Mouse (Mus musculus) liver, adult (tissue): Measurements from ENCODE around the gene Eva1c.
A peak's percentile ranks its signal among the peaks of the same experiment; 100 is the strongest.

Source experiments
- GATA4 ChIP-seq: IDR thresholded peaks from 2 replicates; pipeline ENCODE4 v1.6.1; 2014; ENCODE audit warnings: mild to moderate bottlenecking, low read length; ENCODE audit not compliant: insufficient replicate concordance

Eva1c gene

DNA sequence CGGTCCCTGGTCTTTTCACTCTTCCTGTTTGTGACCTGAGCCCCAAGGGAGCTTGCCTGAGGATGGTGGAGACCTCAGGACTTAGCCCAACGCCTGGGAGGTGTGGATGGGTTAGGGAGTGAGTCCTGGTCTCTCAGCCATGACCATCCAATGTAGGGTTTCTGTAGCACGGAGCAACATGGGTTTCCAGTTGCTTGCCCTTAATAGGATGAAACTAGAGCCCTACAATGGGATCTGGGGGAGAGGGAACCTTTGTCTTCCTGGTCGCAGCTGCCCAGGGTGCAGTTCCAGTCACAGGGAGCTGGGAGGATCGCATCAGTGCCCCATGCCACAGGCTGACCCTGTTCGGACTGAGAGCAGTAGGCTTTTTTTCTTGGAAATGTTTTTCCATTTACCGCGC, 90.6 kb downstream of the Eva1c start:
- TF ChIP-seq GATA4: no peak

DNA sequence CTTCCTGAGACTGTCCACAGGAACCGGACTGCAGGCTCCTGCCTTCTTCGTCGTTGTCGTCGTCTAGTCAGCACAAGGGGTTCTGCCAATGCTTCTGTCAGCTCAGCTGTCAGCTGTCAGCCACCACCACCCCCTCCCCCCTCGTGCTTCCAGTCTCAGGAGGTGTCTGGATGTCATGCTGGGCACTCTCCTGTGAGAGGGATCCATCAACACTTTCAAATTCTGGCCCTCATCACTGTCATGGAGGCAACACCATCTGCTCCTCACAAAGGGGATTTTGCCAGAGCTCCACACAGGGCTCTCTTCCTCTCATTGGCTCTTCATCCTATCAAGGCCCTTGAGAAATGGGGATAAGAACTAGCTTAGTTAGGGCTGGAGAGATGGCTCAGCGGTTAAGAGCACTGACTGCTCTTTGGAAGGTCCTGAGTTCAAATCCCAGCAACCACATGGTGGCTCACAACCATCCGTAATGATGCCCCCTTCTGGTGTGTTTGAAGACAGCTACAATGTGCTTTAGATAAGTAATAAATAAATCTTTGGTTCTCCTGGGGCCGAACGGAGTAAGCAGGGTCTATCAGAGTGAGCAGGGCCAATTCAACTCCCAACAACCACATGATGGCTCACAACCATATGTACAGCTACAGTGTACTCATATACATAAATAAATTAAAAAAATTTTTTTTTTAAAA, 95.1 kb downstream of the Eva1c start:
- TF ChIP-seq GATA4: no peak

DNA sequence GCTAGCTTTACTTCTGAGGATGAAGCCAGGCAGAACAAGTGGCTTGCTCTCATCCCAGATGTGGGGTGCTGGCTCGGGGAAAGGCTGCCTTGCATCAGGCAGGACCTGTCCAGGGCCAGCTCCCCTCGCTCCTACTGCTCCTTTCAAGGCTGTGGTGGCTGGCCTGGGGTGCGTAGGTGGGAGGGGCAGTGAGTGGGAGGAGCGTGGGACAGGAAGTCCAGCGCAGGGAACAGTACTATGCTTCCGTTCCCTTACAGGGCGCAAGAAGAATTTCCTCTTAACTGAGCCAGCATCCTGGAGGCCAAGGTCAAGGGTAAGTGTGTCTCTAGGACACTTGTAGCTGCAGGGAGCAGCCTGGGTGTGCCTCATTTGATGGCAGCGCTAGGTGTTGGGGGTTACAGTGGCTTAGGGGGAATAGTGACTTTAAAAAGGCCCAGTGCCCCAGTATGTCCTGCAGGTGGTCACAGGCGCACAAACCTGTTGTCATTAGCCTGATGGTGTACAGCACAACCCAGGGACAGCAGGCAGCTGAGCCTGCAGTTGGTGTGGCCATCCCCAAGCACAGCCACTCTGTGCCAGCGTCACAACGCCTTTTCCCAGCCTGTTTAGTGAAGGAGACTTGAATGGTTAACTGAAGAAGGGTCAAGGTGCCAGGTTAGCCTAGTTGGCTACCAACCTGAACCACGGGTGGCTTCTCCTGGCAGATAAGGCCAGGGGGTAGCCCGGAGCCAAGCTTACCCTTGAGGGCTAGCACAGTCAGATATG, 98.3 kb downstream of the Eva1c start:
- no peak for TF ChIP-seq GATA4

DNA sequence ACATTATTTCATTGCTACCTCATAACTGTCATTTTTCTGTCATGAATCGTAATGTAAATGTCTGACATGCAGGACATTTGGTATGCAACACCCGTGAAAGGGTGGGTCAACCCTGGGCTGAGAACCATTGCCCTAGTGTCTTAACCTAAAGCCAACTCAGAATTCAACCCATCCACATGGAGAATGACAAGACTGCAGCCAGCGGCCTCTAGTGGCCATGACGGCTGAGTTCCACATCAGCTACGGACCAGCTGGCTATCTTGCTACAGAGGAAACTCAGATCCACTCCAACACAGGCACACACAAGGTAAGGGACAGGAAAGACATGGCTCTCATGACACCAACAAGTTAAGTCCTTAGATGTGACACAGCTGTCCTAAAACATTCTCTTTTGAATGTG, 98.9 kb downstream of the Eva1c start:
- no peak for TF ChIP-seq GATA4

DNA sequence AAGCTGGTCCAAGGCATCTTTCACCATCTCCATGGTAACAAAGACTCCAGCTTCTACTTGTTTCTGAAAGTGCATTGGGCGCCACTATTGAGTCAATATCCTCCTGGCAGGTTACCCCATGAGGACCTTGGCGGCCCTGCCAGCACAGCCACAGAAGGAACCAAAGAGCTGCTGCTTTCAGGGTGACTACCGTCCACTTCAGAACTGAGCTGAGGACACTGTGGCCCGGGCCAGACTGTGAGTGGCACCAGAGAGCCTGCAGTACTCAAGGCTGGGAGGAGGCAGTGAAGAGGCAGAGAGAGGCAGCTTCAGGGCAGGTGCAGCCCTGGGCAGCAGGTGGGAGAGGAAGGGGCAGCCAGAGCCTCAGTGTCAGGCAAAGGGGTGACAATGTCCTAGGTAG, 100.9 kb downstream of the Eva1c start:
- no peak for TF ChIP-seq GATA4

DNA sequence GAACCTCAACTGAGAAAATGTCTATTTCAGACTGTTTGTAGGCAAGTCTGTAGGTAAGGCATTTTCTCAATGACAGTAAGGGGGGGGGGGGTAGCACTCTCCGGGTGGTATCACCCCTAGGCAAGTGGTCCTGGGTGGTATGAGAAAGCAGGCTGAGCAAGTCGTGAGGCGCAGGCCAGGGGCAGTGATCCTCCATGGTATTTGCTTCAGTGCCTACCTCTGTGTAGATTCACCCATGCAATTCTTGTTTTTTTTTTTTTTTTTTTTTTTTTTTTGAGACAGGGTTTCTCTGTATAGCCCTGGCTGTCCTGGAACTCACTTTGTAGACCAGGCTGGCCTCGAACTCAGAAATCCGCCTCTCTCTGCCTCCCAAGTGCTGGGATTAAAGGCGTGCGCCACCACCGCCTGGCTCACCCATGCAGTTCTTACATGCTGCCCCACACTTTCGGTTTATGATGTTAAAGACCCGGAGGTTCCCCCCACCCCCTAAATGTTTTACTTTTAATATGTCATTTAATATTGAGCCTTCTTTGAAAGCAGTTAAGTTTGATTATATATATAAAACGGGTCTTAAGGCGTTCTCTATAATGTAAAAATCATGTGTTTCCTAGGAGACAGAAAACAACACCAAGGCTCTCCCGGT, 107.1 kb downstream of the Eva1c start:
- no peak for TF ChIP-seq GATA4

DNA sequence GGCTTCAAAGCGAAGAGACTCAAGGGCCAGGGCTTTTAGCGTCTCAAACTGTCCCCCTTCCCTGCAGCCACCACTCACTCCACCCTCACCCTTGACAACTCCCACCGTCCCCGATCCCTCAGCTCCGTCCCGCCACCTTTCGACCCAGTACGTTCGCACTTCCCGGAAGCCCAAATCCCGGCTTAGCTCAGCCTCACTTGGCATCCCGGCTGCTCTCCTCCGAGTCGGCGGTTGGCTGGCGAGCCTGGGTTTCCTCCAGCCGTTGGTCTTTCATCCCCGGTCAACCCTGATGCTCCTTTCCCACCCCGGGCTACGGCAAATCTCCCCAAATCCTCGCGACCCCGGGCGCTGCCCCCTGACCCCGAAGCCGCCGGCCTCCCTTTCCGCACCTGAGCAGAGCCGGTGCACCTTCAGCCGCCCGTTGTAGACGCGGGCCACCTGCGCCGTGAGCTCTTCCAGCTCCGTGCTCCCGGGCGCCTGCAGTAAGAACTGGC, 107.7 kb downstream of the Eva1c start:
- no peak for TF ChIP-seq GATA4

DNA sequence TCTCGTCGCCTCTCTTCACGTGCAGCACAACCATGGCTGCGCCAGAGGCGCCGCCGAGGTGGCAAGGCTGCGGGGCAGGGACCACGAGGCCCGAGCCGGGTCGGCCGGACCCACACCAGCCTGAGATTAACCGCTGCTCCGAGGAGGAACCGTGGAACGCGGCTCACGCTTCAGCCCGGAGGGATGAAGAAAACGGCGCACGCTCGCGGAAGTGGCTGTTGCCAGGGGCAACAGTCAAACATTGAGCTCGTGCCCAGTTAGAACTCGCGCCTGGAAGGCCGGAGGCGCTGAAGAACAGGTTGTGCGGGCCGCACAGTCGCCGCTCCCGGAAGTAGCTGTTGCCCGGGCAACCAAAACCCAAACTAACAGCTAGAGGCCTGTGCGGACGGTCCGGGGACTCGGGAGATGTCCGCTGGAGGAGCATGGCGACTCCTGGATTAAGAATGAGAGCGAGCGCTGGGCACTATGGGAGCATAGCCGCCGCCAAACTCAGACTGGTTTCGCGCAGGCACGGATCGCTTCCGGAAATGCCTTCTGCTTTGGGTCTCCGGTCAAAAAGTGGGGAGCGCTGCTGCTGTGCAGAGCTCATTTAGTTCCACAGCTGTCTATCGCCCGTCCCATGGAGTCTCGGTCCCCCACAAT, 108.3 kb downstream of the Eva1c start, which contains the start of gene Cfap298:
Cfap298 (minus strand) TSS at position 428 of the 642 bp plus-strand sequence.
- peak; percentile 65; the same call in 1 of the 2 replicates for TF ChIP-seq GATA4

DNA sequence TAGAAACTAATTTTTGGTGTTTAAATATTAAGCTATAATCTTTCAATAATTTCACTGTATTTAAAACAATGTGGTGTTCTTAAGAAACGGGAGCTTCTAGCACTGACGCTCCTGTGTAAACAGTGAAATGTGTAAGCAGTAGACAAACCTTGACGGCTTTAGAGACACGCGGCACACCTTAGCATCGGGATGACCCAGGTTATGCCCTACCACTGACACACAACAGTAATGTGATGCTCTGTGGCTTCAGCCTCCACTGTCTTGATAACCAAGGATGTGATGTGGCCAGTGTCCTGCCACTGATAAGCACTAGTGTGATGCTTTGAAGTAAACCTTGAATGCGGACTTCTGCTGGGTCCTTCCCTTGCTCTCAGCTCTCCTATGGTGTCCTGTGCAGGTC, 114.7 kb downstream of the Eva1c start:
- no peak for TF ChIP-seq GATA4

DNA sequence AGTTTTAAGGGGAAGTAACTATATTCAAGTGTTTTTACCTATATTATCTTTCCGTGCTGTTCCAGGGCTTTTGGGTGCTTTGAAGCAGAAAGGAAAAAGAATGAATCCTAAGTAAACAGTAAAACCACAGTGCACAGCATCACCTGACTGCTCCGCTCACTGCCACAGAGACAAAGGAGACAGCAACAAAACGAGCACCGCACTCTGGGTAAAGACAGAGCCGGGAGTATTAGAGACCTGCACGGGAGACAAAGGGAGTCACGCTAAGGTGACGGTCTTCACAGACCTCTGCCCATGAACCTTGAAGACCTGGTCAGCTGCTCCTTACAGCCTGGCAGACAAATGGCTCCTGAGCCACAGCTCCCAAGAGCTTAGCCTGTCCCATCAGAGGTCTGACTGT, 120.5 kb downstream of the Eva1c start:
- no peak for TF ChIP-seq GATA4

DNA sequence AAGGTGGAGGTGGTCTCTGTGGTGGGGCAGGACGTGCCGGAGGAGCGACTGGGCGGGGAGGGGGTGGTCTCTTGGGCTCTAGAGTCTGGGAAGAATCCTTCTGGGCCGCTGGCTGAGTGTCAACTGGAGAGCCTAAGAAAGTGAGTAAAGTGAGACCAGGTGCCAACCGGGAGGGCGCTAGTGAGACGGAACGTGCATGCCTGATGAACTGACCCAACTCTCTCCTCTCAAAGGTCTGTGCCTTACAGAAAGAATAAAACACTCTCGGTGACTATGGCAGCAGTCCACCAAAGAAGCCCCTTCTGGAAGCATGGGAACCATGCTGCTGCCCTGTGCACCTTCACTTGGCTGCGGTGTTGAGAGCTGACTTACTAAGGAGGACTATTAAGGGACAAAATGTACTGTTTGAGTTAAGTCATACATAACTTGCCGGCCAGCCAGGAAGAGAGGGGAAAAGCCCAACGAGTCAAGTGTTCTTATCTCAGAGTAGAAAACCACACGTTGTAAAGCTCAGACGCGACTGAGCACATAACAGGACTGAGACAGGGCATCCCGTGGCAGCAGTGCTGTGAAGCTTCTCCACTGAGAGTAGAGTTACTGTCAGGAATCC, 123.9 kb downstream of the Eva1c start:
- TF ChIP-seq GATA4: no peak

DNA sequence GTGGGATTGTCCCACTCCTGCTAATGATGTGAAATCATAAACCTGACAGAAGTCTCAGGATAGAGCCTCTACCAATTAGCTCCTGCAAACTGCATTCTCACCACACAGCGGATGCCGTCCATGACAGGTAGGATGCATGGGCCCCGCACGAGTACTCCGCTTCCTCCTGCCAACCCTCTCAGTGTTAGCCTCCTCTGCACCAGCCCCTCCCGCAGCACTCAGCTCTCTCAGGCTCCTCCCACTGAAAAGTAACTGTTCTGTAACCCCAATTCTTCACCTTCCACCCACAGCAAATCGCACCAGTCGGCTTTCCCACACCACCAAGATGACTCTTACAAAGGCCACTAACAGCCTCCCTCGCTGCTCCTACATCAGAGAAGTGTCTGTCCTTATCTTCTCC, 126.6 kb downstream of the Eva1c start:
- no peak for TF ChIP-seq GATA4

DNA sequence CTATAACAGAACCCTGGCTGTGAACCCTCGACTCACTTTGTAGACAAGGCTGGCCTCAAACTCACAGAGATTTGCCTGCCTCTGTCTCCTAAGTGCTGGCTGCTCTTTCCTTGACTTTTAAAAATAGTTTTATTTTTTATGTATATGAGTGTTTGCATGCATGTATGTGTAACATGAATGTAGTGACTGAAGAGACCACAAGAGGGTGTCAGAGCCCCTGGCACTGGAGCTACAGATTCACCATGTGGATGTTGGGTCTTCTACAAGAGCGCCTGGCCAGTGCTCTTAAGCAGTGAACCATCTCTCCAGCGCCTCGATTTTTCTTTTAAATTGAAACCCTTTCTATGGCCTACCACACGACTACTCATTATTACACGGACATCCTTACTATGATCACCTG, 127.3 kb downstream of the Eva1c start:
- TF ChIP-seq GATA4: no peak
